Mouse (Mus musculus): ENCODE results near the gene Retreg3. TPM values are rescaled to one million over a fixed set of nuclear protein-coding genes. Genes with fewer than 3 reads are reported as not detected.

Retreg3 gene
- total RNA-seq, 4 experiments from 2014 or later: 26.5 to 31.2 (median 29.0) TPM

- DNase-seq (ENCODE audit: low spot score): no peak
These were observed 38.0 kb downstream of the Retreg3 start for GRCm38 (mm10) chr11:101081659-101082058.

GRCm38 (mm10) chr11:101080421-101080820 lies 39.3 kb downstream of the Retreg3 start:
- no peak for DNase-seq (ENCODE audit: low spot score)

GRCm38 (mm10) chr11:101079746-101080145 lies 39.9 kb downstream of the Retreg3 start:
- DNase-seq (ENCODE audit: low spot score): no peak

- DNase-seq (ENCODE audit: low spot score): no peak
These were observed 41.6 kb downstream of the Retreg3 start, which contains the start of gene Hsd17b1 for GRCm38 (mm10) chr11:101078121-101078520. Gene Hsd17b1, plus strand, starts transcription at chr11:101078411.

GRCm38 (mm10) chr11:101071810-101072428 lies 47.8 kb downstream of the Retreg3 start:
- DNase-seq (ENCODE audit: low spot score): no peak

- DNase-seq (ENCODE audit: low spot score): no peak
These were observed 48.7 kb downstream of the Retreg3 start for GRCm38 (mm10) chr11:101070987-101071386.

- no peak for DNase-seq (ENCODE audit: low spot score)
These were observed 49.5 kb downstream of the Retreg3 start for GRCm38 (mm10) chr11:101070189-101070527.

GRCm38 (mm10) chr11:101069391-101070188 lies 50.1 kb downstream of the Retreg3 start, which contains the start of gene Naglu:
Gene Naglu, plus strand, starts transcription at chr11:101070012.
- peak; percentile 96 for DNase-seq (ENCODE audit: low spot score)

- peak; percentile 80 for DNase-seq (ENCODE audit: low spot score)
These were observed 52.9 kb downstream of the Retreg3 start for GRCm38 (mm10) chr11:101066549-101067412.

- no peak for DNase-seq (ENCODE audit: low spot score)
These were observed 54.7 kb downstream of the Retreg3 start for GRCm38 (mm10) chr11:101065002-101065401.

GRCm38 (mm10) chr11:101064462-101064861 lies 55.2 kb downstream of the Retreg3 start:
- DNase-seq (ENCODE audit: low spot score): no peak

- DNase-seq (ENCODE audit: low spot score): peak; percentile 80
These were observed 55.9 kb downstream of the Retreg3 start for GRCm38 (mm10) chr11:101063676-101064327.

- DNase-seq (ENCODE audit: low spot score): no peak
These were observed 56.6 kb downstream of the Retreg3 start for GRCm38 (mm10) chr11:101062971-101063675.

- DNase-seq (ENCODE audit: low spot score): peak; percentile 89
These were observed 57.4 kb downstream of the Retreg3 start for GRCm38 (mm10) chr11:101062165-101062884.

GRCm38 (mm10) chr11:101061049-101061448 lies 58.6 kb downstream of the Retreg3 start:
- DNase-seq (ENCODE audit: low spot score): no peak

GRCm38 (mm10) chr11:101060126-101060525 lies 59.6 kb downstream of the Retreg3 start:
- peak; percentile 84 for DNase-seq (ENCODE audit: low spot score)

GRCm38 (mm10) chr11:101059473-101059872 lies 60.2 kb downstream of the Retreg3 start:
- DNase-seq (ENCODE audit: low spot score): no peak

GRCm38 (mm10) chr11:101058726-101059125 lies 61.0 kb downstream of the Retreg3 start:
- DNase-seq (ENCODE audit: low spot score): peak; percentile 72

GRCm38 (mm10) chr11:101057860-101058259 lies 61.8 kb downstream of the Retreg3 start:
- peak; percentile 91 for DNase-seq (ENCODE audit: low spot score)

GRCm38 (mm10) chr11:101056885-101057284 lies 62.8 kb downstream of the Retreg3 start:
- DNase-seq (ENCODE audit: low spot score): peak; percentile 61

Data from heart, adult 8-10 months (tissue).